Mouse (Mus musculus): Measurements from ENCODE around the gene Tmem117. TPM values are rescaled to one million over a fixed set of nuclear protein-coding genes. Genes with fewer than 3 reads are reported as not detected.

Tmem117 gene
- total and polyA plus RNA-seq, 3 experiments = 0.16 TPM; not detected in 2

DNA sequence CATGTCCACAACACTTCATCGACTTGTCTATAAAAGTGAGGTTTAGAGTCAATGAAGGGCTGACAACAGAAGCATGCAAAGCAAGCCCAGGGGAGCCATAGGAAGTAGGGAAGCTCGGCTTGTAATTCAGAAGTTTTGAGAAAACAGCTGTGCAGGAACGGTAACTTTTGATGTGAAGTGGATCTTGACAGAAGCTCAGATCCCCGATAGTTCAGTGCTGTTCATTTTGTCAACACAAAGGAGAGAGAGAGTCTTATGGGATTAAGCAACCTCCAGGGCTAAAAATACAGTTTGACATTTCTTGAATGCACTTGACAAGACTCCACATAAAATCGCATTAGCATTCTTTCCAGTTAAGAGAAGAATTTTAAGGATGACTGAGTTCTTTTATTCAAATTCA is 265.1 kb downstream of the Tmem117 start:
- H3K27me3 ChIP-seq (ENCODE audit: insufficient read depth, low read length) = no peaks in the 10 kb centered on the region
- no peak for DNase-seq (ENCODE audit: low spot score)
- no peaks in the 10 kb centered on the region for H3K36me3 ChIP-seq (replicated peaks)
- H3K9me3 ChIP-seq (replicated peaks) = peaks cover 40% of the 10 kb centered on the region
- no peak for TF ChIP-seq TAL1 (conservative IDR thresholded peaks at IDR 0.05; ENCODE audit: low read depth, low read length)
- no peak for TF ChIP-seq CTCF (IDR thresholded peaks at IDR 0.05; ENCODE audit: low read depth, low read length)
- TF ChIP-seq GATA2 (IDR thresholded peaks at IDR 0.05; ENCODE audit: borderline replicate concordance, low read depth, low read length) = no peak
- TF ChIP-seq POLR2AphosphoS5 (IDR thresholded peaks at IDR 0.05; ENCODE audit: insufficient replicate concordance, low read depth, low read length) = no peak
- no peak for TF ChIP-seq GATA1 (IDR thresholded peaks at IDR 0.05; ENCODE audit: borderline replicate concordance, low read length)
- H3K4me1 ChIP-seq (ENCODE audit: insufficient read depth, low read depth, low read length) = no peaks in the 10 kb centered on the region
- ATAC-seq (ENCODE audit: extremely low read depth, insufficient number of reproducible peaks, low FRiP score, poor library complexity, severe bottlenecking) = no peak
- H3K4me3 ChIP-seq (ENCODE audit: low read depth, low read length) = no peak overlapping the region

DNA sequence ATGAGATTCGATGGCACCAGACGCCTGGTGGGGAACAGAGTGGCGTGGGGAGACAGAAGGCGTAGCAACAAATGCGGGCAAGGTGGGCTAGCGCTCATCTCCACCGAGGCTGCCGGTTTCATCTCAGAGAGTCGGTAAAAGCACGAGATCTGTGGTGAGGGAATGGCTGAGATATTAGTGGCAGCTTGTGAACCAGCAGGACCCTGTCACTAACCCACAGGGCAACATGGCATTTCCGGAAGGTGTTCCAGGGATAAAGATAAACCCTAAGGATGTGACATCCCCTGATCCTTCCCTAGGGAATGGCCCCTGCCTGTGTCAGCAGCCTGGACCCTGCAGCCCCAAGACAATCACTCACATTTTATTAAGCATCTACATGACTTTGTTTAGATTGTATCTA is 266.6 kb downstream of the Tmem117 start:
- H3K4me1 ChIP-seq (ENCODE audit: insufficient read depth, low read depth, low read length) = no peaks in the 10 kb centered on the region
- DNase-seq (ENCODE audit: low spot score) = no peak
- no peak for ATAC-seq (ENCODE audit: extremely low read depth, insufficient number of reproducible peaks, low FRiP score, poor library complexity, severe bottlenecking)
- H3K36me3 ChIP-seq (replicated peaks) = no peaks in the 10 kb centered on the region
- H3K27me3 ChIP-seq (ENCODE audit: insufficient read depth, low read length) = no peaks in the 10 kb centered on the region
- TF ChIP-seq CTCF (IDR thresholded peaks at IDR 0.05; ENCODE audit: low read depth, low read length) = no peak
- no peak for TF ChIP-seq GATA1 (IDR thresholded peaks at IDR 0.05; ENCODE audit: borderline replicate concordance, low read length)
- no peak for TF ChIP-seq GATA2 (IDR thresholded peaks at IDR 0.05; ENCODE audit: borderline replicate concordance, low read depth, low read length)
- no peak for TF ChIP-seq TAL1 (conservative IDR thresholded peaks at IDR 0.05; ENCODE audit: low read depth, low read length)
- no peak for TF ChIP-seq POLR2AphosphoS5 (IDR thresholded peaks at IDR 0.05; ENCODE audit: insufficient replicate concordance, low read depth, low read length)
- H3K9me3 ChIP-seq (replicated peaks) = peaks cover 40% of the 10 kb centered on the region
- H3K4me3 ChIP-seq (ENCODE audit: low read depth, low read length) = no peak overlapping the region

DNA sequence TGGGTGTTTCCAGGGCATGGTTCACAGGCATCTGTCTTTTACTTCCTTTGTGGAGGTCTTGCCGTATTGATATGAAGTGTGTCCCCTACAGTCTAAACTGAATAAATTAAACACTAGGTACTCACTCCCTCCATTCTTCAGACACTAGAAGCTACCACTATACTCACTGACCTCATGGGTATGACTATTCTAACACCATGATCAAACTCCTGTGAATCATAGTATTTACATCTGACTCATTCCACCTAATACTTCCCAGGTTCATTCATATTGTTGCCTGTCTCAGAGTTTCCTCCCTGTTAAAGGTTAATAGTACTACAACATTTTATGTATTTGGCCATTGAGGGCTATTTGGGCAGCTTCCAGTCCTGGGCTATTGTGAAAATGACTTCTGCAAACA is 274.2 kb downstream of the Tmem117 start:
- Histone ChIP-seq H3K27me3 (ENCODE audit: insufficient read depth, low read length) (no peaks in the 10 kb centered on the region), H3K4me1 (ENCODE audit: insufficient read depth, low read depth, low read length) (no peaks in the 10 kb centered on the region), H3K9me3 (replicated peaks) (peaks cover 24% of the 10 kb centered on the region), H3K4me3 (ENCODE audit: low read depth, low read length) (no peak overlapping the region), H3K36me3 (replicated peaks) (no peaks in the 10 kb centered on the region)
- no peak for DNase-seq (ENCODE audit: low spot score)
- ATAC-seq (ENCODE audit: extremely low read depth, insufficient number of reproducible peaks, low FRiP score, poor library complexity, severe bottlenecking) = no peak
- TF ChIP-seq CTCF (IDR thresholded peaks at IDR 0.05; ENCODE audit: low read depth, low read length) (no peak), GATA2 (IDR thresholded peaks at IDR 0.05; ENCODE audit: borderline replicate concordance, low read depth, low read length) (no peak), TAL1 (conservative IDR thresholded peaks at IDR 0.05; ENCODE audit: low read depth, low read length) (no peak), GATA1 (IDR thresholded peaks at IDR 0.05; ENCODE audit: borderline replicate concordance, low read length) (no peak), POLR2AphosphoS5 (IDR thresholded peaks at IDR 0.05; ENCODE audit: insufficient replicate concordance, low read depth, low read length) (no peak)

DNA sequence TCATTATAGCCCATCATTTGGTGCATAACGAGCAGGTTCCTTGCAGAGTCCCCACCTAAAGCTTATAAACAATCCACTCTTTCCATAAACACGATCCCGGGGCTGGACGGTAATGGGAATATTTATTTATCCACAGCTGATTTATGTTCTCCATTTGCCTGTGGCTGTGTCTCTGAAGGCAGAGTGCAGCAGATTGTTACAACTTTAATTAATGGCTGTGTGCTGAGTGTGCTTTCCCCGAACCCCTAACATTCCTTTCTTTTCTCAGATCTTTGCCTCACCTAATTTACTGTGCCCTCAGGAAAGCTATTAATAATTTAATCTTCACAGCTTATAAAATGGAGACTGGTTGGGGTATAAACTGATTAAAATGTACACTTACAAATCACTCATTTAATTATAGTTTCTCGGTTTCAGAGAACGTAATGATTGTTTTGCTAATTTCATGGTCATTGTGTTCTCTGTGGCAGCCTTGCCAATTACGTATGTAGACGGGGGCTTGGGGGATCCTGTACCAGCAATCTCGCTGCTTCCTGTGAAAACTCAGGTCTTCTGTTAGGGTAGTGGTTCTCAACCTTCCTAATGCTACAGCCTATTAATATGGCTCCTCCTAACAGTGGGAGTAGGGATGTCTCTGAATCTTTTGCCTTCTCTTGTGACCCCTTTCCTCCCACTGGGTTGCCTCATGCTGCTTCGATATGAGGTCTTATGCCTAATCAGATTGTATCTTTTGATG is 275.8 kb downstream of the Tmem117 start:
- Histone ChIP-seq H3K27me3 (ENCODE audit: insufficient read depth, low read length) (no peaks in the 10 kb centered on the region), H3K4me1 (ENCODE audit: insufficient read depth, low read depth, low read length) (no peaks in the 10 kb centered on the region), H3K36me3 (replicated peaks) (no peaks in the 10 kb centered on the region), H3K9me3 (replicated peaks) (peaks cover 33% of the 10 kb centered on the region), H3K4me3 (ENCODE audit: low read depth, low read length) (no peak overlapping the region)
- TF ChIP-seq GATA1 (IDR thresholded peaks at IDR 0.05; ENCODE audit: borderline replicate concordance, low read length) = no peak
- no peak for TF ChIP-seq TAL1 (conservative IDR thresholded peaks at IDR 0.05; ENCODE audit: low read depth, low read length)
- TF ChIP-seq CTCF (IDR thresholded peaks at IDR 0.05; ENCODE audit: low read depth, low read length) = no peak
- TF ChIP-seq GATA2 (IDR thresholded peaks at IDR 0.05; ENCODE audit: borderline replicate concordance, low read depth, low read length) = no peak
- DNase-seq (ENCODE audit: low spot score) (no peak), ATAC-seq (ENCODE audit: extremely low read depth, insufficient number of reproducible peaks, low FRiP score, poor library complexity, severe bottlenecking) (no peak)

DNA sequence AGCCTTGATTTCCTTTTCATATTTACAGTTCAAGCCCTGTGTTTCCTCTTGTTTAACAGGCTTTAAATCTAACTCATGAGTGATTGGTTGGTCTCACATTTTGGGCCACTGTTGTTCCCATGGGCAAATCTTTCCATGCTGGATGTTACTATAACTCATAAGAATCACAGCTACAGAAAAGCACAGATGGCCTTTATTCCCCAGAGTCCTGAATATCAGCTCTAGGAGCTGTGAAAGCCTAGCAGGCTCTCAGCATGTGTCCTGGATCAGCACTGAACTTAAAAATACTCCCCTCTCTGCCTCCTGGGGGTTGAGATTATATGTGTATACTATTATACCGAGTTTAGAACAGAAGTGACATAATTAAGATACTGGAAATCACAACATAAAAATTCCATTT is 292.6 kb downstream of the Tmem117 start:
- Histone ChIP-seq H3K4me1 (ENCODE audit: insufficient read depth, low read depth, low read length) (no peaks in the 10 kb centered on the region), H3K27me3 (ENCODE audit: insufficient read depth, low read length) (no peaks in the 10 kb centered on the region), H3K4me3 (ENCODE audit: low read depth, low read length) (no peak overlapping the region), H3K36me3 (replicated peaks) (no peaks in the 10 kb centered on the region), H3K9me3 (replicated peaks) (peaks cover 30% of the 10 kb centered on the region)
- ATAC-seq (ENCODE audit: extremely low read depth, insufficient number of reproducible peaks, low FRiP score, poor library complexity, severe bottlenecking) (no peak), DNase-seq (ENCODE audit: low spot score) (no peak)
- no peak for TF ChIP-seq CTCF (IDR thresholded peaks at IDR 0.05; ENCODE audit: low read depth, low read length)
- TF ChIP-seq TAL1 (conservative IDR thresholded peaks at IDR 0.05; ENCODE audit: low read depth, low read length) = no peak
- no peak for TF ChIP-seq GATA2 (IDR thresholded peaks at IDR 0.05; ENCODE audit: borderline replicate concordance, low read depth, low read length)
- TF ChIP-seq GATA1 (IDR thresholded peaks at IDR 0.05; ENCODE audit: borderline replicate concordance, low read length) = no peak
- TF ChIP-seq POLR2AphosphoS5 (IDR thresholded peaks at IDR 0.05; ENCODE audit: insufficient replicate concordance, low read depth, low read length) = no peak

DNA sequence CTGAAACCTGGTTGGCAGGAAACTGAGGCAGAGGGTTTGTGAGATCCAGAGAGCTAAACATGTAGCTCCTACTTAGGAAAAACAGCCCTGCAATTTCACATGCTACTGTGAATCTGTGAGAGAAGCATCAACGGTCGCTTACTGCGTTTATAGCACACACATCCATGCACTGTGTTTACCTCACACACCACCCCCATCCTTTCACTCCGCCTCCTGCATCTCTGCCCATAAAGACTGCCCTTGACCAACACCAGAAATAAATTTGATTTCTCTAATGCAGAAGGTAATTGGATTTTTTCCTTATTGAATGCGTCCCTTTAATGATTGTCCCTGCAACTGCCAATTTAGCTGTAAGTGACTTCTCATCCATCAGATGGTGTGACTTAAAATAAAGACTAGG is 299.0 kb downstream of the Tmem117 start:
- Histone ChIP-seq H3K4me1 (ENCODE audit: insufficient read depth, low read depth, low read length) (no peaks in the 10 kb centered on the region), H3K36me3 (replicated peaks) (no peaks in the 10 kb centered on the region), H3K9me3 (replicated peaks) (peaks cover 42% of the 10 kb centered on the region), H3K27me3 (ENCODE audit: insufficient read depth, low read length) (no peaks in the 10 kb centered on the region), H3K4me3 (ENCODE audit: low read depth, low read length) (no peak overlapping the region)
- TF ChIP-seq CTCF (IDR thresholded peaks at IDR 0.05; ENCODE audit: low read depth, low read length) (no peak), POLR2AphosphoS5 (IDR thresholded peaks at IDR 0.05; ENCODE audit: insufficient replicate concordance, low read depth, low read length) (no peak), GATA1 (IDR thresholded peaks at IDR 0.05; ENCODE audit: borderline replicate concordance, low read length) (no peak), GATA2 (IDR thresholded peaks at IDR 0.05; ENCODE audit: borderline replicate concordance, low read depth, low read length) (no peak), TAL1 (conservative IDR thresholded peaks at IDR 0.05; ENCODE audit: low read depth, low read length) (no peak)
- ATAC-seq (ENCODE audit: extremely low read depth, insufficient number of reproducible peaks, low FRiP score, poor library complexity, severe bottlenecking) (no peak), DNase-seq (ENCODE audit: low spot score) (no peak)
